Mouse (Mus musculus): ENCODE data around the gene Fancm.
"Not testable (repeated sequence)": the region's sequence is repeated elsewhere in the genome, so short reads cannot be mapped to it uniquely, and the experiment has no call there.

The Fancm gene

GRCm38 (mm10) chr12:65075085-65075732 is at the start of gene Fancm:
Gene Fancm (plus strand): TSS chr12:65075603.
- peak; percentile 81 for DNase-seq (ENCODE audit: low spot score)

GRCm38 (mm10) chr12:65035839-65036189 is 39.6 kb upstream of the Fancm start:
- DNase-seq (ENCODE audit: low spot score): no peak

GRCm38 (mm10) chr12:65036190-65036870 is 39.1 kb upstream of the Fancm start, which contains the start of gene Prpf39:
Gene Prpf39 (plus strand): TSS chr12:65036333.
- peak; percentile 91 for DNase-seq (ENCODE audit: low spot score)

- no peak for DNase-seq (ENCODE audit: low spot score)
These were observed 38.4 kb upstream of the Fancm start for GRCm38 (mm10) chr12:65036892-65037545.

GRCm38 (mm10) chr12:65037546-65037937 is 37.9 kb upstream of the Fancm start:
- DNase-seq (ENCODE audit: low spot score): no peak

- DNase-seq (ENCODE audit: low spot score): no peak
These were observed 26.6 kb upstream of the Fancm start for GRCm38 (mm10) chr12:65048799-65049198.

- no peak for DNase-seq (ENCODE audit: low spot score)
These were observed 17.2 kb upstream of the Fancm start for GRCm38 (mm10) chr12:65058203-65058602.

GRCm38 (mm10) chr12:65061082-65061481 is 14.3 kb upstream of the Fancm start:
- DNase-seq (ENCODE audit: low spot score): no peak

- DNase-seq (ENCODE audit: low spot score): no peak
These were observed 10.2 kb upstream of the Fancm start for GRCm38 (mm10) chr12:65065241-65065640.

GRCm38 (mm10) chr12:65066234-65066633 is 9.2 kb upstream of the Fancm start:
- no peak for DNase-seq (ENCODE audit: low spot score)

- no peak for DNase-seq (ENCODE audit: low spot score)
These were observed 7.0 kb upstream of the Fancm start for GRCm38 (mm10) chr12:65068409-65068808.

GRCm38 (mm10) chr12:65072911-65073610 is 2.3 kb upstream of the Fancm start:
- DNase-seq (ENCODE audit: low spot score): no peak

GRCm38 (mm10) chr12:65073611-65074178 is 1.7 kb upstream of the Fancm start, which contains the start of gene Fkbp3:
Gene Fkbp3 (minus strand): TSS chr12:65074007.
- DNase-seq (ENCODE audit: low spot score): peak; percentile 98

- DNase-seq (ENCODE audit: low spot score): no peak
These were observed 752 bp upstream of the Fancm start for GRCm38 (mm10) chr12:65074651-65075050.

- DNase-seq (ENCODE audit: low spot score): no peak
These were observed 419 bp downstream of the Fancm start for GRCm38 (mm10) chr12:65075733-65076310.

- no peak for DNase-seq (ENCODE audit: low spot score)
These were observed 1.5 kb downstream of the Fancm start for GRCm38 (mm10) chr12:65076906-65077305.

GRCm38 (mm10) chr12:65108746-65109145 is 33.3 kb downstream of the Fancm start:
- DNase-seq (ENCODE audit: low spot score): no peak

GRCm38 (mm10) chr12:65111503-65111902 is 36.1 kb downstream of the Fancm start:
- no peak for DNase-seq (ENCODE audit: low spot score)

- DNase-seq (ENCODE audit: low spot score): no peak
These were observed 37.4 kb downstream of the Fancm start for GRCm38 (mm10) chr12:65112811-65113210.

- DNase-seq (ENCODE audit: low spot score): no peak
These were observed 38.5 kb downstream of the Fancm start for GRCm38 (mm10) chr12:65113925-65114324.

GRCm38 (mm10) chr12:65114978-65115377 is 39.6 kb downstream of the Fancm start:
- not testable (repeated sequence) for DNase-seq (ENCODE audit: low spot score)

GRCm38 (mm10) chr12:65118968-65119367 is 43.6 kb downstream of the Fancm start:
- DNase-seq (ENCODE audit: low spot score): no peak
